Comparison of ENCODE assay signal across 18 mouse cellular contexts in genomic region chr1:193220408-193220807, GRCm38 (mm10). TPM values are rescaled to one million over a fixed set of nuclear protein-coding genes. Genes with fewer than 3 reads are reported as not detected.
"Had no signal": no experiment of that assay in that cellular context is flagged by ENCODE, and none has a peak within 500 bp of the region (broad histone marks: within the 10 kb centered on the region; RNA-seq: fewer than 3 reads in every experiment).

No protein-coding gene starts in this region.

- DNase-seq: lung, adult 18-20 months; lung, embryonic 14.5 days; lung, postnatal 10 days; lung, postnatal 4 days; retina, postnatal 1 day; right cerebral cortex, adult 18-20 months; right cerebral cortex, postnatal 25 days; right cerebral cortex, postnatal 4 days; spleen, adult 18-20 months; thymus, adult 18-20 months; thymus, postnatal 14 days; thymus, postnatal 36 days had no signal

- H3K9ac ChIP-seq: lung, embryonic 14.5 days; midbrain, embryonic 13.5 days; midbrain, embryonic 15.5 days; neural tube, embryonic 12.5 days had no signal

- ATAC-seq: midbrain, embryonic 13.5 days; midbrain, embryonic 15.5 days had no signal

- H3K4me1 ChIP-seq: megakaryocyte, embryonic 14.5 days; midbrain, embryonic 13.5 days; midbrain, embryonic 15.5 days; neural tube, embryonic 12.5 days had no signal

- H3K4me3 ChIP-seq: megakaryocyte, embryonic 14.5 days; midbrain, embryonic 13.5 days; midbrain, embryonic 15.5 days; neural tube, embryonic 12.5 days had no signal

- H3K27ac ChIP-seq: midbrain, embryonic 13.5 days; midbrain, embryonic 15.5 days; neural tube, embryonic 12.5 days had no signal

- H3K27me3 ChIP-seq: megakaryocyte, embryonic 14.5 days; midbrain, embryonic 13.5 days; midbrain, embryonic 15.5 days; neural tube, embryonic 12.5 days had no signal

- H3K4me2 ChIP-seq: lung, embryonic 14.5 days; midbrain, embryonic 11.5 days; midbrain, embryonic 13.5 days; midbrain, embryonic 15.5 days; neural tube, embryonic 12.5 days had no signal

- H3K9me3 ChIP-seq: midbrain, embryonic 13.5 days; midbrain, embryonic 15.5 days; neural tube, embryonic 12.5 days had no signal

- H3K36me3 ChIP-seq: midbrain, embryonic 13.5 days; midbrain, embryonic 15.5 days; neural tube, embryonic 12.5 days had no signal

RNA-seq across cellular contexts. Expression of gene Lamb3, which starts 12.9 kb away (rescaled TPM):
- polyA plus RNA-seq: midbrain, embryonic 11.5 days had no signal

RNA-seq across cellular contexts. Expression of gene Hsd11b1, which starts 43.5 kb away (rescaled TPM):
- polyA plus RNA-seq: midbrain, embryonic 11.5 days; midbrain, embryonic 13.5 days; midbrain, embryonic 15.5 days; neural tube, embryonic 12.5 days; neural tube, embryonic 14.5 days had no signal
